Mouse (Mus musculus): ENCODE data around the gene Cecr2. TPM values are rescaled to one million over a fixed set of nuclear protein-coding genes. Genes with fewer than 3 reads are reported as not detected.

Cecr2 gene
- polyA plus RNA-seq, 1 experiment from 2014 or later = 2.1 TPM

DNA sequence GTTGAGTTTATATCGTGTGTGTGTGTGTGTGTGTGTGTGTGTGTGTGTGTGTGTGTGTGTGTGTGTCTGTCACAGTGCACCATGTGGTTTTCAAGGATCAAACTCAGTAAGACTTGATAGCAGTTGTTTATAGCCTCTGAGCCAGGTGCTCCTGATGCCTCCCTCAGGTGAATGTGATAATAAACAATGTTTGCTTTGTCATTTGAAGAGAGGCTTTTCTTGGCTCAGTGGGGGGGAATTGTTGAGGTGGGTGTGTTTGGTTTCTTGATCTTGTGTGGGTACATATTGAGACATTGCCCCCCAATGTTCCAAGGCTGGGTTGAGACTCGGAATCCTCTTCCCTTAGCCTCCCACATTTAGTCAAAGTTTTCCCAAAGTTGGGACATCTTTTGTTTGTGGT is 77.0 kb downstream of the Cecr2 start:
- no peaks in the 10 kb centered on the region for H3K36me3 ChIP-seq (ENCODE audit: control insufficient read depth, insufficient read depth, low read length)
- WGBS = 78% methylated on average over 2 of the region's 2 CpGs
- ATAC-seq (ENCODE audit: insufficient number of reproducible peaks, insufficient read depth, low FRiP score, low read depth) = no peak
- no peak overlapping the region for H3K4me2 ChIP-seq (ENCODE audit: low read length)
- H3K27ac ChIP-seq (replicated peaks in 1 of 2; ENCODE audit: control insufficient read depth in 1 of 2, insufficient read depth in 1 of 2, low read depth in 2 of 2, low read length in 2 of 2) = no peak overlapping the region
- H3K27me3 ChIP-seq (ENCODE audit: control insufficient read depth, insufficient read depth, low read length) = no peaks in the 10 kb centered on the region
- H3K9ac ChIP-seq (ENCODE audit: low read length) = no peak overlapping the region
- no peaks in the 10 kb centered on the region for H3K9me3 ChIP-seq (ENCODE audit: control insufficient read depth, low read length)
- no peaks in the 10 kb centered on the region for H3K4me1 ChIP-seq (ENCODE audit: control insufficient read depth in 2 of 2, insufficient read depth in 2 of 2, low read length in 2 of 2)
- H3K4me3 ChIP-seq (ENCODE audit: control insufficient read depth in 1 of 2, insufficient read depth in 1 of 2, low read depth in 1 of 2, low read length in 2 of 2) = no peak overlapping the region

DNA sequence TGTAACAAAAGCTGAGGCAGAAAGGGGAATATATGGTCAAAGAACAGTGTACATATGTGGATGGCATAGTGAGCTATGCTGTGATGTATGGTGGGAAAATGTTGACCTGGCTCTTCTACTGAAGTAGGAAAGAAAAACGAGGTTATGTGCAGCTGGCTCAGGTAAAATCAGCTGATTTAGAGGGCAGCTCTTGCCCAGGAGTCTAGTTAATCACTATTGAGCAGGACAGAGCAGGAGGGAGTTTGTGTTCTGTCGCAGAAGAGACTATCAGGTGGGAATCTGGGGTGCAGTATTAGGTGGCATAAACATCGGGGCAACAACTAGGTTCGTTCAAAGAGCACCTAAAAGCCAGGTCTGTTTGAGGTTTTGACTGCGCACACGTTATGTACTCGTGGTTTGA is 78.1 kb downstream of the Cecr2 start:
- Histone ChIP-seq H3K4me3 (ENCODE audit: control insufficient read depth in 1 of 2, insufficient read depth in 1 of 2, low read depth in 1 of 2, low read length in 2 of 2) (no peak overlapping the region), H3K27me3 (ENCODE audit: control insufficient read depth, insufficient read depth, low read length) (no peaks in the 10 kb centered on the region), H3K9me3 (ENCODE audit: control insufficient read depth, low read length) (no peaks in the 10 kb centered on the region), H3K4me1 (ENCODE audit: control insufficient read depth in 2 of 2, insufficient read depth in 2 of 2, low read length in 2 of 2) (no peaks in the 10 kb centered on the region; a peak in 1 of 4 replicates), H3K36me3 (ENCODE audit: control insufficient read depth, insufficient read depth, low read length) (no peaks in the 10 kb centered on the region), H3K4me2 (ENCODE audit: low read length) (no peak overlapping the region), H3K27ac (replicated peaks in 1 of 2; ENCODE audit: control insufficient read depth in 1 of 2, insufficient read depth in 1 of 2, low read depth in 2 of 2, low read length in 2 of 2) (no peak overlapping the region), H3K9ac (ENCODE audit: low read length) (no peak overlapping the region)
- WGBS = 84% methylated on average over 7 of the region's 7 CpGs
- ATAC-seq (ENCODE audit: insufficient number of reproducible peaks, insufficient read depth, low FRiP score, low read depth) = no peak

DNA sequence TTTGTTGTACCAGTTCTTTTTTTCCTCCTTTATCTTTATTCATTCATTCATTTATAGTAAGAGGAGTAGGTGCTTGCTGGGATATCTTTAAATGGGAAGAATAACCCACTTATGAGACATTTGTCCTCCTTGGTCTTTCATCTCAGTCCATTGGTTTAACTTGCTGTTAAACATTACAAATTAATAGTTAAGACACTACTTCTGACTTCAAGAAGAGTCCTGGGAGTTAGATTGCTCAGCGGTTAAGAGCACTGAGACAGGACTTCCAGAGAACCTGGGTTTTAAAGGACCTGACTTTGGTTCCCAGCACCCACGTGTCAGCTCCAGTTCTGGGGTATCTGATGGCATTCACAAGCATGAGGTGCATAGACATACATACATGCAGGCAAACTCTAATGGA is 80.2 kb downstream of the Cecr2 start:
- no peak overlapping the region for H3K4me2 ChIP-seq (ENCODE audit: low read length)
- H3K9me3 ChIP-seq (ENCODE audit: control insufficient read depth, low read length) = no peaks in the 10 kb centered on the region
- ATAC-seq (ENCODE audit: insufficient number of reproducible peaks, insufficient read depth, low FRiP score, low read depth) = no peak
- WGBS = 92% methylated on average over 2 of the region's 2 CpGs
- H3K27ac ChIP-seq (replicated peaks in 1 of 2; ENCODE audit: control insufficient read depth in 1 of 2, insufficient read depth in 1 of 2, low read depth in 2 of 2, low read length in 2 of 2) = no peak overlapping the region
- no peaks in the 10 kb centered on the region for H3K36me3 ChIP-seq (ENCODE audit: control insufficient read depth, insufficient read depth, low read length)
- peaks cover 0 to 2% of the 10 kb centered on the region in 2 experiments; a peak in 2 of 4 replicates for H3K4me1 ChIP-seq (ENCODE audit: control insufficient read depth in 2 of 2, insufficient read depth in 2 of 2, low read length in 2 of 2)
- H3K27me3 ChIP-seq (ENCODE audit: control insufficient read depth, insufficient read depth, low read length) = no peaks in the 10 kb centered on the region
- no peak overlapping the region for H3K4me3 ChIP-seq (ENCODE audit: control insufficient read depth in 1 of 2, insufficient read depth in 1 of 2, low read depth in 1 of 2, low read length in 2 of 2)
- no peak overlapping the region for H3K9ac ChIP-seq (ENCODE audit: low read length)

DNA sequence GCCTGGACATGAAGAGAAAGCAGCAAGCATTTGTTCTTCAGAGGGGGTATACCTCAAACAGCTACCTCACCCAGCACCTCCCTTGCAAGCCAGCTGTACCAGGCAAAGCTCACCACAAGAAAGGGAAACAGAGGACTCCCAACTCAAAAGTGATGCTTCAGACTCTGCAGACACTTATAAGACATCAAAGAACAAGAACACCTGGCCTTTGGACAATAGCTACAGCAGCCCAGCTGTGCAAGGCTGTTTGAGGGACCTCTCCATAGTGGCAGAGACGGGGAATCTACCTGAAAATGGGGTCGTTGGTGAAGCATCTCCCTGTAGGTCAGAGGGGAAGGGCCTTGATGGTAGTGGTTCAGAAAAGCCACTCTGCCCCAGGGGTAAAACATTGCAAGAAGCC is 95.0 kb downstream of the Cecr2 start:
- 0 out of 2 replicates have a peak, but pooled peaks cover 11% of the 10 kb centered on the region for H3K36me3 ChIP-seq (ENCODE audit: control insufficient read depth, insufficient read depth, low read length)
- H3K4me1 ChIP-seq (ENCODE audit: control insufficient read depth in 2 of 2, insufficient read depth in 2 of 2, low read length in 2 of 2) = no peaks in the 10 kb centered on the region
- no peaks in the 10 kb centered on the region for H3K27me3 ChIP-seq (ENCODE audit: control insufficient read depth, insufficient read depth, low read length)
- ATAC-seq (ENCODE audit: insufficient number of reproducible peaks, insufficient read depth, low FRiP score, low read depth) = no peak
- WGBS = 83% methylated on average over 2 of the region's 2 CpGs
- H3K4me3 ChIP-seq (ENCODE audit: control insufficient read depth in 1 of 2, insufficient read depth in 1 of 2, low read depth in 1 of 2, low read length in 2 of 2) = no peak overlapping the region
- no peaks in the 10 kb centered on the region for H3K9me3 ChIP-seq (ENCODE audit: control insufficient read depth, low read length)
- no peak overlapping the region for H3K9ac ChIP-seq (ENCODE audit: low read length)
- no peak overlapping the region for H3K4me2 ChIP-seq (ENCODE audit: low read length)
- H3K27ac ChIP-seq (replicated peaks in 1 of 2; ENCODE audit: control insufficient read depth in 1 of 2, insufficient read depth in 1 of 2, low read depth in 2 of 2, low read length in 2 of 2) = no peak overlapping the region

DNA sequence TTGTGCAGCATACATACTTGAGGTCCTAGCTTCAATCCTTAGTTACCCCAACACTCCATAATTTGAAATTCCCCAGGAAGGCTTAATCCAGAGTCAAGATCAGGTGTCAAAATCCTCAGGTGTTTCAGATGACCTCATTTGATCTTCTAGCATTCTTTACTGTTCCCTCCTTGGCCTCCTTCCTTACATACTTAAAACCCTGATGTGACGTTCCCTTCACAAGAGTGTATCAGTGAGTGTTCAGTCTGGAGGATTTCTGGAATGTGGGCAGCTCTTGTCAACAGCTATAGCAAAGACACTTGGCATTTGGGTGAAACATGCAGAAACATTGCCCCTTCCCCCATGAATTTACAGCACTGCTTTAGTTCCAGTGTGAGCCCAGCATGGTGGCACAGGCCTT is 103.8 kb downstream of the Cecr2 start:
- Histone ChIP-seq H3K9me3 (ENCODE audit: control insufficient read depth, low read length) (no peaks in the 10 kb centered on the region), H3K4me3 (ENCODE audit: control insufficient read depth in 1 of 2, insufficient read depth in 1 of 2, low read depth in 1 of 2, low read length in 2 of 2) (no peak overlapping the region), H3K27ac (replicated peaks in 1 of 2; ENCODE audit: control insufficient read depth in 1 of 2, insufficient read depth in 1 of 2, low read depth in 2 of 2, low read length in 2 of 2) (no peak overlapping the region), H3K4me2 (ENCODE audit: low read length) (no peak overlapping the region), H3K27me3 (ENCODE audit: control insufficient read depth, insufficient read depth, low read length) (no peaks in the 10 kb centered on the region), H3K36me3 (ENCODE audit: control insufficient read depth, insufficient read depth, low read length) (no peaks in the 10 kb centered on the region), H3K9ac (ENCODE audit: low read length) (no peak overlapping the region), H3K4me1 (ENCODE audit: control insufficient read depth in 2 of 2, insufficient read depth in 2 of 2, low read length in 2 of 2) (no peaks in the 10 kb centered on the region; a peak in 1 of 4 replicates)
- no peak for ATAC-seq (ENCODE audit: insufficient number of reproducible peaks, insufficient read depth, low FRiP score, low read depth)
- WGBS = 56% methylated on average over 1 of the region's 1 CpGs

DNA sequence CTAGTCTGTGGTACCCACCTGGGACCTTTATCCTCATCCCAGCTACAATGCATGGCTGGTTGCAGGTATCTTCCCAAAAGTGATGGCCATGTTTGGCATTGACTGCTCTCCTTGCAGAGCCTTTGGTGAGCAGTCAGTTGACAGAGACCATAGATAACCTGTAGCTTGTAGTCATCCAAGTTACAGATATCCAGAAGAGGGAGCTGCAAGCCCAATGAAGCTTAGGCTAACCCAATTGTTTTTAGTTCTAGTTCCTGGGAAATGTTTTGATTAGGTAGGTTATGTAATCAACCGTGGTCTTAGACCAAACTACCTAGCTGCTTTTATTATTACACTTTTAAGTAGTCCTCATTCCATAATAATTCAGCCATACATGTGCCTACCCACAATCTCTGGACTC is 105.2 kb downstream of the Cecr2 start:
- Histone ChIP-seq H3K4me1 (ENCODE audit: control insufficient read depth in 2 of 2, insufficient read depth in 2 of 2, low read length in 2 of 2) (peaks cover 1 to 2% of the 10 kb centered on the region in 2 experiments; a peak in 2 of 4 replicates), H3K27me3 (ENCODE audit: control insufficient read depth, insufficient read depth, low read length) (no peaks in the 10 kb centered on the region), H3K9me3 (ENCODE audit: control insufficient read depth, low read length) (no peaks in the 10 kb centered on the region), H3K4me3 (ENCODE audit: control insufficient read depth in 1 of 2, insufficient read depth in 1 of 2, low read depth in 1 of 2, low read length in 2 of 2) (no peak overlapping the region), H3K36me3 (ENCODE audit: control insufficient read depth, insufficient read depth, low read length) (no peaks in the 10 kb centered on the region), H3K27ac (replicated peaks in 1 of 2; ENCODE audit: control insufficient read depth in 1 of 2, insufficient read depth in 1 of 2, low read depth in 2 of 2, low read length in 2 of 2) (no peak overlapping the region), H3K4me2 (ENCODE audit: low read length) (no peak overlapping the region), H3K9ac (ENCODE audit: low read length) (no peak overlapping the region)
- WGBS = 64% methylated on average over 1 of the region's 1 CpGs
- no peak for ATAC-seq (ENCODE audit: insufficient number of reproducible peaks, insufficient read depth, low FRiP score, low read depth)

DNA sequence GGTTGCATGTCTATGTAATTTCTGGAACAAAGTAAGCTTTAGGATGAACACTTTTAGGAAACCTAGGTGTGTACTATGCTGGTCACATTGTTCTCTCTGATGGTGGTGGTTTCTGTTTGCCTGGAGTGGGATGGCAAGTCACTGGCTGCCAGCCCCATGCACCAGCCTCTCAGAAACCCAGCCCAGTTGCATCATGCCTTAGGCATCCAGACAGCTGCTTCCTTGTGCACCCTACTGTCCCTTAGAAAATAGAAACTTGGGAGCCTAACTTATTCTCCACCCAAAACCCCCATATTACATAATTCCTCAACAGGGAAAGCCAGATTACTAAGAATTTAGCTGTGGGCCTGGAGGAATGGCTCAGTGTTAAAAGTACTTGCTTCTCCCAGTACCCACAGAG is 105.9 kb downstream of the Cecr2 start:
- ATAC-seq (ENCODE audit: insufficient number of reproducible peaks, insufficient read depth, low FRiP score, low read depth) = no peak
- H3K4me3 ChIP-seq (ENCODE audit: control insufficient read depth in 1 of 2, insufficient read depth in 1 of 2, low read depth in 1 of 2, low read length in 2 of 2) = no peak overlapping the region
- H3K9ac ChIP-seq (ENCODE audit: low read length) = no peak overlapping the region
- H3K27me3 ChIP-seq (ENCODE audit: control insufficient read depth, insufficient read depth, low read length) = no peaks in the 10 kb centered on the region
- H3K36me3 ChIP-seq (ENCODE audit: control insufficient read depth, insufficient read depth, low read length) = no peaks in the 10 kb centered on the region
- H3K4me1 ChIP-seq (ENCODE audit: control insufficient read depth in 2 of 2, insufficient read depth in 2 of 2, low read length in 2 of 2) = peaks cover 2 to 4% of the 10 kb centered on the region in 2 experiments; a peak in 2 of 4 replicates
- no peak overlapping the region for H3K27ac ChIP-seq (replicated peaks in 1 of 2; ENCODE audit: control insufficient read depth in 1 of 2, insufficient read depth in 1 of 2, low read depth in 2 of 2, low read length in 2 of 2)
- H3K9me3 ChIP-seq (ENCODE audit: control insufficient read depth, low read length) = no peaks in the 10 kb centered on the region
- H3K4me2 ChIP-seq (ENCODE audit: low read length) = no peak overlapping the region

DNA sequence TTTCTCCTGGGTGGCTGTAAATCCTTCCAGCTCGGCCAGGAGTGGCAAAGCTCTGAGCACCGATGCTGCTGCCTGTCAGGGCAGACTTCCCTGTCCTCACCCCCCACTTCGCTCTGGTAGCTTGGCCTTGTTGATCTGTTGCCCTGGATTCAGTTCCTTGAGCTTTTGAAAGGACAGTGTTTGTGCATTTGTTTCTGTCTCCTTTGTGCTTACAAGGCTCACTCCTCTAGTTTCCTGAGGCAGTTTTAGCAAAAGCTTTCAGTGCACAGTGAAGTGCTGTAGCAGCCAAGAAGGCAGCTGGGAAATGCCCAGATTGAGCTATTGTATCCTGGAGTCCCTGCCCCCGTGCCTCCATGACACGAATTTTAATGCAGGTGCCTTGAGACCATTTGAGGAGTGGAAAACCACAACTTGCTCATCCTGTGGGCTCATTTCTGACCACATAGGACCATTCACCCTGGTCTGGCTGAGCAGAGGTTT is 107.0 kb downstream of the Cecr2 start, which contains the start of gene Slc25a18:
Slc25a18 (plus strand) TSS at position 430 of the 480 bp plus-strand sequence.
- no peaks in the 10 kb centered on the region for H3K9me3 ChIP-seq (ENCODE audit: control insufficient read depth, low read length)
- no peaks in the 10 kb centered on the region for H3K27me3 ChIP-seq (ENCODE audit: control insufficient read depth, insufficient read depth, low read length)
- no peak within 1 kb of the TSS for H3K4me2 ChIP-seq (ENCODE audit: low read length)
- no peak for ATAC-seq (ENCODE audit: insufficient number of reproducible peaks, insufficient read depth, low FRiP score, low read depth)
- WGBS = 70% methylated on average over 5 of the region's 5 CpGs
- H3K9ac ChIP-seq (ENCODE audit: low read length) = no peak within 1 kb of the TSS
- H3K36me3 ChIP-seq (ENCODE audit: control insufficient read depth, insufficient read depth, low read length) = no peaks in the 10 kb centered on the region
- H3K27ac ChIP-seq (replicated peaks in 1 of 2; ENCODE audit: control insufficient read depth in 1 of 2, insufficient read depth in 1 of 2, low read depth in 2 of 2, low read length in 2 of 2) = no peak within 1 kb of the TSS
- H3K4me1 ChIP-seq (ENCODE audit: control insufficient read depth in 2 of 2, insufficient read depth in 2 of 2, low read length in 2 of 2) = peaks cover 2 to 4% of the 10 kb centered on the region in 2 experiments; a peak in 3 of 4 replicates
- H3K4me3 ChIP-seq (ENCODE audit: control insufficient read depth in 1 of 2, insufficient read depth in 1 of 2, low read depth in 1 of 2, low read length in 2 of 2) = no peak within 1 kb of the TSS

Data from heart, embryonic 14.5 days (tissue).